Comparison of ENCODE assay signal across 7 mouse cellular contexts in the genomic region with DNA sequence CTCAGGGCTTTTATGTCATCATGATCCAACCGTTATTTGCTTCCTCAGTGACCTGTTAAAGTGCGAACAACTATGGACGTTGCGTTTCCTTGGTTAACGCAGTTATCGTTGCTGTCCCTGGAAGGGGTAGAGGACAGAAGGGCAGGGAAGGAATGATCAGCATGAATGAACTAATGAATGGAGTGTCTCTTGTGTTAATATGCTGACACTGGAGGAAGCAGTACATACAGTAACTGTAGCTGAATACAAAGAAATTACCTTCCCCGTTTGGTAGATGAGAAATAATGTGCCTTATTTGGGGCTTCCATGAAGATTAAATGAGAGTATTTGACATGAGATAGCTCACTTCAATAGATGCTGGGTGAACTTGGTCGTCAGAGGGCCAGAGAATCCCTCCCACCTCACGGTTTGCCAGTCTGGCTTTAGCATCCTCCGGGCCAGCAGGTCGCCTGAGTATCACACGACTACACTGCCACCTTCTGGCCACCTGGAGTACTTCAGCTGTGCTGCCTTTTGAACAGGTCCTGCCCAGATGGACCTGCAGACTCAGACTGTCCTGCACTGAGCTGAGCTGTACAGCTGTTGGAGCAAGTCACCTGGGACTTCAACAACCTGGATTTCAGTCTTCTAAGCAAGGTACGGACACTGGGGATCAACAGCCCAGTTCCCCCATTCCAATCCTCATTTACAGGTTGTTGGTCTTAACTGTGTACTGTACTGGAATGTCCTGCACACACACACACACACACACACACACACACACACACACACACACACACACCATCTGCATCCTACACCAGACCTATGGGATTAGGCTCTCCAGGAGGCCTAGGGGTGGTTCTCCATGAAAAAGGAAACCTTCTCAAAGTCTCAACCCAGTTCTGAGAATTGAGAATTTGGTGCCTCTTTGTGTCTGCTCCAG. TPM values are rescaled to one million over a fixed set of nuclear protein-coding genes. Genes with fewer than 3 reads are reported as not detected.
DNase-seq lines count a peak whose midpoint lies in the region; ATAC-seq lines count a peak whose summit lies in the region.

No protein-coding gene starts in this region.

- intact Hi-C loops in left cerebral cortex, postnatal 36 days (cut with DNase I) = loop anchor here (1.0 to 10.0 kb wide), 3 partner anchors 260 to 605 kb away; no protein-coding TSS in a partner anchor

- peak; percentile 73 for DNase-seq in adrenal gland, adult 8-10 months
- peak; percentile 77 for DNase-seq in embryo, embryonic 11.5 days (ENCODE audit: low read depth, low spot score)
- DNase-seq in gastrocnemius, postnatal 4 days (ENCODE audit: low spot score in 2 of 2) = peak; percentile 74 to 80
- peak; percentile 80 for DNase-seq in kidney, adult 11 months
- DNase-seq in left cerebral cortex, postnatal 36 days (ENCODE audit: low spot score in 2 of 2) = peak; percentile 81 to 88
- DNase-seq in spleen, adult 18-20 months = peak; percentile 68 to 86

- H3K36me3 ChIP-seq in midbrain, embryonic 15.5 days (replicated peaks) = no peaks in the 10 kb centered on the region

- H3K9ac ChIP-seq in midbrain, embryonic 15.5 days = no peak overlapping the region

- 49% methylated on average over 13 of the region's 13 CpGs for WGBS in midbrain, embryonic 15.5 days

- no peak overlapping the region for H3K4me2 ChIP-seq in midbrain, embryonic 15.5 days

- H3K4me1 ChIP-seq in midbrain, embryonic 15.5 days = 0 out of 2 replicates have a peak, but pooled peaks cover 3% of the 10 kb centered on the region

- no peaks in the 10 kb centered on the region for H3K27me3 ChIP-seq in midbrain, embryonic 15.5 days (replicated peaks)

- H3K27ac ChIP-seq in midbrain, embryonic 15.5 days = no peak overlapping the region

- H3K4me3 ChIP-seq in midbrain, embryonic 15.5 days = no peak overlapping the region

- peak; percentile 86 for ATAC-seq in midbrain, embryonic 15.5 days (replicated peaks)

- no peaks in the 10 kb centered on the region for H3K9me3 ChIP-seq in midbrain, embryonic 15.5 days

RNA-seq across cellular contexts. Expression of gene Sypl, which starts 56.2 kb away (rescaled TPM):
- 100 to 1,000 TPM; 104 to 117 (median 108) TPM for total RNA-seq in adrenal gland, adult 8-10 months (2022)
- 100 to 1,000 TPM; 109 to 112 TPM for total RNA-seq in gastrocnemius, postnatal 4 days (2021)
- 10 to 100 TPM; 34.9 to 37.2 TPM for total RNA-seq in left cerebral cortex, postnatal 36 days (2021)
- polyA plus RNA-seq in midbrain, embryonic 15.5 days (2015; fragmentation: Nextera tagmentation; extraction: Ambion mirVana) = 32.3 and 33.3 TPM in 2 replicates
